Mouse (Mus musculus) spleen, postnatal 10 days (tissue): Measurements from ENCODE around the gene Arl4d.

ENCODE experiments used
- DNase-seq, 2 experiments: peaks; one replicate each; pipeline ENCODE4 v3.0.0; 2021 to 2022; ENCODE audit warnings: low spot score in 2 of 2

Gene Arl4d

DNA sequence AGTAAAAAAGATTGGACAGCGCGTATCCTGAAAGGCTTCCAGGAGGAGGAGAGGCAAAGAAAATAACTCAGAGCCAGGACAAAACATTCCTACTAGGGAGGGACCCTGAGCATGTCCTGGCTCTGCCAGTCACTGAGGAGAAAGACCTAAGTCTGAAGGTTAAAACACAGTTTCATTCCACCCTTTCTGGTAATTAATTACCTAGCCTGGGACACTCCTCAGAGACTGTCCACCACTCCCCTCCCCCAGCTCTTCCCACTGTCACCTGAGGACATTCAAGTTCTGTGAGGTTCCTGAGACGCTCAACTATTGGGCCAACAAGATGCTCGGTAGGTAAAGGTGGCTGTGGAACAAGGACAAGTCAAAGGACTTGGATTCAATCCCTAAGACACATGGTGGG is 10.0 kb downstream of the Arl4d start:
- DNase-seq: no peak

DNA sequence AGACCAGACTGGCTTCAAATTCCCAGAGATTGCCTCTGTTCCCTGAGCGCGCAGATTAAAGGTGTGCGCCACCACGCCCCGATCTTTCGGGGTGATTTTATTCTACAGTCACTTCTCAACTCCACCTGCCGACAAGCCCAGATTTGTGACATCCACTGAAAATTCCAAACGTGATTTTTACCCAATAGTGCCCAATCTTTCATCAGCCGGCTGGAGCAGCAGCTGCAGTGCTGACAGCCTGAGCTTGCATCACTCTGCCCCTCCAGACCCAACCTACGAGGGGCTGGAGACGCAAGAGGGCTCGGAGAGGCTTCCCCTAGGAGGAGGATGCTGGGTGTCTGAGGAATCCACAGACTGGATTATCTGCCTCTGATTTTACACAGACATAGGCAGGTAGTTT is 12.3 kb downstream of the Arl4d start:
- no peak for DNase-seq

DNA sequence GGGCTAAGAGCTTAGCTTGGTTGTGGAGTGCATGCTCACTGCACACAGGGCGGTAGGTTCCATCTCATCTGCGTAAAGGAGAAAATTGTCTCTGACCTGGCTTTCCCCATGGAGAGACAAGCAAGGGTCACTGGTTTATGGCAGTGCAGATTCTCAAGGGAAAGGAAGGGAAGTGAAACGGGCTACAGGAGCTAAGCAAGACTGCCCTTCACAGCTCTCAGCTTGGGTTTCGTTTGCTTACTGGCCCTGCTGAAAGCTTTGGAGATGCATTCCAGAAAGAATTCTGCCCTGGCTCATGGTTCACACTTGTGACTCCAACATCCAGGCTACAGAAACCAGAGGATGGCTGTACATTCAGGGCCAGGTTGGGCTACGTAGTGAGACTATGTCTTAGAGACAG is 13.4 kb downstream of the Arl4d start:
- DNase-seq: no peak

GRCm38 (mm10) chr11:101679907-101680306 is 14.6 kb downstream of the Arl4d start:
- DNase-seq: no peak

DNA sequence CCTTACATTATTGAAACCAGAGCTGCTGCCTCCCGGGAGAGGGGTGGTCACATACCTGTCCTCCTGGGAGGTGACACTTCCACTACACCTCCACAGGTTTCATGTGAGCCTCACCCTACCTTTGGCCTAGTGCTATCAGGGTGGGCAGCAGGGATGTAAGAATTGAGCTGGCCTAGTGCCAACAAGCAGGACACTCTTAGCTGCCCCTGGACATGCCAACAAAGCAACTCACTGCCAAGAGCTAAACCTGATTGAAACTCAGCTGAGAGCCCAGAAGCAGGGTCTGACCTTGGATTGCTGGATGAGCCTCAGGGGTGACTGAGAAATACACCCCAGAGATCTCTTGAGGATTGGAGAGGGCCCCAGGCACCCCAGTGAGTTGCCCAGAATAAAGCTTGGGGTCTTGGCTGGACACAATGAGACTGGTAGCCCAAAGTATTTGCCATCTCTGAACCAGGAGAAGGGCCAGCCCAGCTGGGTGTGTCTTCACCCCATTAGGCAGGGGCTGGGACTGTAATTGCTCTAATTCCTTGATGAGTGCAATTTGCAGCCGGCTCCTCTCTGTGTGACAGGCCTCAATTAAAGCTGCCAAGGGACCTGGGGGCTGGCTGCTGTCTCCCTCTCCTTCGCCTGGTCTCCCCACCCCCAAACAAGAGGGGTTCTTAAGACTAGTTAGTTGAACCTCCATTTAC is 15.4 kb downstream of the Arl4d start:
- DNase-seq: no peak

GRCm38 (mm10) chr11:101681968-101682367 is 16.6 kb downstream of the Arl4d start:
- no peak for DNase-seq

DNA sequence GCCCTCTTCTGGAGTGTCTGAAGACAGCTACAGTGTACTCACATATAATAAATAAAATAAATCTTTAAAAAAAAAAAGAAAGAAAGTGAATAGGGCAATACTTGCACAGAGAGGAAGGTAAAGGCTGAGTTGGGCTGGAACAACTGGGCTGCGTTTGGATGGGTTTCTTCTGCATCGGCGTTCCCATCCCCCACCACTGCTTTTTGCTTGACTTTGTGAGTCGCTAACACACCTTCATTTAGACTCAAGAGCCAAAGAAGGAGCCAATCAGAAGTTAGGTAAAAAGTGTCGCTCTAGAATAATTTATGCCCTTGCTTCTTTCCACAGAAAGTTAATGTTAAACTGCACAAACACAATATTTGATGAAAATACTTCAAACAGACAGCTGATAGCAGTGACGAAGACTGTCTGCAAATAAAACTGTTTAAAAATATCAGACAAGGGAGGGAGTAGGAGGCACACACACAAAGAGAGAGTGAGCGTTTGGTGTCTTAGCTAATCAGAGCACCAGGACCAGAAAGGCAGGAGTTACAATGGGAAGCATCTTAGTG is 17.1 kb downstream of the Arl4d start:
- DNase-seq: no peak

DNA sequence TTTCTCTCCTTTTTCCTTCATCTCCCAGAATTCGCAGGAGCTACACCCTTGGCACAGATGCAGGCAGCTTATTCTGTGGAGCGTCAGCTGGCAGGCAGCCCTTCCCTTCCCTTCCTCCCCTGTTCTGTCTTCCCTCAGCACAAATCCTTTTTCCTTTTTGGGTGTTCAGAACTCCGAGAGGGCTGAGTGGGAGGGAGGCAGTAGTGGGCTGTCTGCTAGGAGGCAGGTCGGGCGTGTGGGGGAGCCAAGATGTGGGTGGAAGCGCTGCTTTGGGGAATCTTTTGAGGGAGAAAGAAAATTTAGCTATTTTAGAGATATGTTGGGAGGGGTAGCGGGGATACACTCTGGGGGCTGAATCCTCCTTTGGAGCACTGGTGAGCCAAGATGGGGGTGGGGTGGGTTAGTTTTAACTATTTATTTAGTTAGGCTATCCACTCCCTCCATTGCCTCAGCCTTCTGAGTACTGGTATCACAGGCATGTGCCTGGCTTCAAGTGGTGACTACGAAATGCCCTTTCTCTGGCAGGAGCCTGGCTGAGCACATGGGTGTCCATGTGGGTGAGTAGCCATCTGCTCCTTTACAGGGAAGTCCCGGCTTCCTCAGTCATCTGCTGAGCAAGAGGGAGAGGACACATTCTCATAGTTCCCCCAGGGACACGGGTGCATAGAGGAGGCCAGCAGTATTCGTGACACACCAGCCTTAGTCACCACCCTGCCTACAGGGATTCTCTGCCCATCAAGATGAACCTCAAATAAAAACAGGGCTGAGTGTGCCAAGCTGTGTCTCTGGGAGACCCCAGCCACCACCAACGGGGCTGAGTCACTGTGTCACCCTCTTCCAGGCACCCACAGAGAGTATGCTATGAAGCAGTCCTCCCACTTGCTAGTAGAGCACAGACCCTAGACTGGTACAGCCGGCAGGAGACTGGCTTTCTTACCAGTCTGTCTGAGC is 22.3 kb downstream of the Arl4d start:
- no peak for DNase-seq

DNA sequence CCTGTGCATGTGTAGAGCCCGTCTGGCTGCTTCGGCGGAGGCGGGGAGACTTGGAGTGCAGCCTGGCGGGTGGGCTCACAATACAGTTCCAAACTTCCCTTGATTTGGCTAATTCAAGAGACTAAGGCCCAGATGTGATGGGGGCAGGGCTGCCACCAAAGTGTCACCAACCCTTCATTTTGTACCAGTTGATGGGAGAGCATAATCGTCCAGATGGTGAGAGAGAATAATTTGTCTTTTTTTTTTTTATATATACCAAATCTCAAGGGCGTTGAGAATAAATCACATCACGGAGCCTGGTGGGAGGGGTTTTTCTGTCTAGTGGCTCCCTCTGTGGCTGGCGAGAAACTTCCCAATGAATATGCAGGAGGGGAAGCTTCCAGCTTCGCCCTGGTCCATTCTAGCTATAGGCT is 24.4 kb downstream of the Arl4d start:
- no peak for DNase-seq

DNA sequence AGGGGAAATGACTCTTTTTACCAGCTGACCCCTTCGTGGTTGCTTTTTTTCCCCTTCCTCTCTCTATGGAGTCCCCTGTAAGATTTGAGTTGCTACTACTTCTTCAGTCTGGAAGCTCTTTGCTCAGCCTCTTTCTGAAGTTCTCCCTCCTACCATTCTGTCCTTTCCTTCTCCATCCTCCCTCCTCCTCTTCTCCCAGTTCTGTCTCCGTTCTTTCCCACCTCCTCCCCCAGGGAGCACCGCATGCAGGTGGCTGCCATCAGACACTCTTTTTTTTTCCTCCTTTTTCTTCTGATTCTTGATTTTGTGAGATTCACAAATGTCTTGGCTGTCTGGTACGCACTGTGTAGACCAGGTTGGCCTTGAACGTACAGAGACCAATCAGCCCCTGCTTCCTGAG is 25.0 kb downstream of the Arl4d start:
- DNase-seq: no peak

GRCm38 (mm10) chr11:101695906-101696661 is 30.7 kb downstream of the Arl4d start:
- no peak for DNase-seq

DNA sequence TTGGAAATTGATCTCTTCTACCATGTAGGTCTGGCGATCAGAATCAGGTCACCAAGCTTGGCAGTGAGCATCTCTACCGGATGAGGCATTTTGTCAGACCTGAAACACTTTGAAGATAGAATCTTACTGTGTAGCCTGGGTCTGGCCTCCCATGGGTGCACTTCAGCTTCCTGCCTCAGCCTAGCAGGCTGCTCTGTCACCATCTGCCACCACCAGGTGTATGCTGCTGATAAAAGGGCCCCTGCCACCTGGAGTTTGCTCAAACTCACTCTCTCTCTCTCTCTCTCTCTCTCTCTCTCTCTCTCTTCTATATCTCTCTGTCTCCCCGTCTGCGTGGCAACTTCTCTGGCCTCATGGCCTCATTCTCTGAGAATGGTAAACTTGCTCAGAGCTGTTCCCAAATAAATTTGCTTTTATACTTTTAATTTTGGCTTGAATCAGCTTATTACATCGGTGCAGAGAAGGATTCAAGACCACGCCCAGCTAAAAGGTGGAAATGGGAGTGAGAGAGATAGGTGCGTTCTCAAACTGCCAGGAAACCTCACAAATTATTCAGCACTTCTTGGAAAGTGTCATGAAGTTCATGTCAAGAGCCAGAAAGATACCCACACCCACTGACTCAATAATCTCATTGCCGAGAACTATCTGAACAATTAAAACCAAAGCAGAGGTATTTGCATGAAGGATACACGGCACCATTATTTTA is 32.0 kb downstream of the Arl4d start:
- no peak for DNase-seq

- DNase-seq: no peak
Measured at GRCm38 (mm10) chr11:101698114-101698513, 32.8 kb downstream of the Arl4d start.

GRCm38 (mm10) chr11:101699556-101699955 is 34.2 kb downstream of the Arl4d start:
- no peak for DNase-seq

DNA sequence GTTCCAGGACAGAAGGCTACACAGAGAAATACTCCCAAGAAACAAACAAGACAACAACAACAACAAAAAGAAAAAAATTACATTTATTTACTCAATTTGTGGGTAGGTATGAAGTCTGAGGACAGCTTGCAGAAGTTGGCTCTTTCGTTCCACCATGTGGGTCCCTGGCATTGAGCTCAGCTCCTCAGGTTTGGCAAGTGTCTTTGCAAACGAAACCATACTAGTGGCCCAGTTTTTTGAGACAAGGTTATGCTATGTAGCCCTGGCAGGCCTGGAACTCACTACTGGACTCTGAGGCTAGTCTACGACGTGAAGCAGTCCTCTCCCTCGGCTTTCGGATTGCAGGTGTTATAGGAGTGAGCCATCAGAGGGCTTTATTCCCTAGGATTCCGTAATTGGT is 34.6 kb downstream of the Arl4d start:
- DNase-seq: no peak

GRCm38 (mm10) chr11:101700446-101700845 is 35.1 kb downstream of the Arl4d start:
- no peak for DNase-seq

- no peak for DNase-seq
Measured at GRCm38 (mm10) chr11:101704081-101704480, 38.7 kb downstream of the Arl4d start.

- no peak for DNase-seq
Measured at GRCm38 (mm10) chr11:101706764-101707448, 41.6 kb downstream of the Arl4d start.

- DNase-seq: no peak
Measured at GRCm38 (mm10) chr11:101708482-101708881, 43.1 kb downstream of the Arl4d start.

GRCm38 (mm10) chr11:101712811-101713210 is 47.5 kb downstream of the Arl4d start:
- DNase-seq: no peak

GRCm38 (mm10) chr11:101714012-101714411 is 48.7 kb downstream of the Arl4d start:
- DNase-seq: no peak
